Mouse (Mus musculus) stomach, postnatal 0 days (tissue): Measurements from ENCODE around the gene Dnajc5.

Experiments
- CTCF ChIP-seq: IDR thresholded peaks from 2 replicates; pipeline ENCODE4 v1.5.1; 2016; ENCODE audit warnings: antibody characterized with exemption, low read depth, mild to moderate bottlenecking, moderate library complexity
- EP300 ChIP-seq: optimal IDR thresholded peaks from 2 replicates; pipeline ENCODE3; 2016; ENCODE audit warnings: antibody characterized with exemption

GRCm38 (mm10) chr2:181548682-181549081 lies 28.4 kb downstream of the Dnajc5 start:
- no peak for TF ChIP-seq CTCF
- TF ChIP-seq EP300: no peak
